Mouse (Mus musculus): ENCODE data around the gene Srek1ip1. TPM values are rescaled to one million over a fixed set of nuclear protein-coding genes. Genes with fewer than 3 reads are reported as not detected.

Srek1ip1 gene
- polyA plus RNA-seq, 1 experiment: 9.3 TPM

DNA sequence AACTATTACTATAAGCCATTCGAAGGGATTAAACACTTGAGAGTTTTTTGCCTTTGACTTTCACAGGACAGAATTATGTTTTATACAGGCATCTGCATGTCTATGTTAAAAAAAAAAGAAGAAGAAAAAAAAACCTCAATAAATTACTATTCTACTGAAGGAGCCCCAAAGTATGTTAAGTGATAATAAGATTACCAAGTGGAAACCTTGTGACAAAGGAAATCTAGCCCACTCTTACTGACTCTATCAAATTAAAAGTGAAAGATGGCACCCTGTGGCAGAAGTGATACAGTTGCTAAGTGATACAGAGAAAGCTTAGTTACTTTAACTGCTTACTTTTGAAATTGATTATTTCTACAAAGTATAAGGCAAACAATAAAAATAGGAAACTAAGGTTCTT is 29.6 kb downstream of the Srek1ip1 start:
- Histone ChIP-seq H3K4me1 (ENCODE audit: control insufficient read depth, insufficient read depth, low read length) (no peaks in the 10 kb centered on the region; the same call in 1 of the 2 replicates), H3K4me3 (replicated peaks; ENCODE audit: control insufficient read depth, low read depth, low read length) (no peak overlapping the region), H3K27ac (ENCODE audit: control insufficient read depth, insufficient read depth, low read depth, low read length, poor library complexity) (no peak overlapping the region)
- whole genome bisulfite sequencing: 84% methylated on average over 1 of the region's 1 CpGs
- TF ChIP-seq POLR2A (IDR thresholded peaks at IDR 0.05; ENCODE audit: borderline replicate concordance, control insufficient read depth, low read depth, low read length) (no peak), CTCF (IDR thresholded peaks at IDR 0.05; ENCODE audit: control insufficient read depth, insufficient read depth, low read length) (no peak)

DNA sequence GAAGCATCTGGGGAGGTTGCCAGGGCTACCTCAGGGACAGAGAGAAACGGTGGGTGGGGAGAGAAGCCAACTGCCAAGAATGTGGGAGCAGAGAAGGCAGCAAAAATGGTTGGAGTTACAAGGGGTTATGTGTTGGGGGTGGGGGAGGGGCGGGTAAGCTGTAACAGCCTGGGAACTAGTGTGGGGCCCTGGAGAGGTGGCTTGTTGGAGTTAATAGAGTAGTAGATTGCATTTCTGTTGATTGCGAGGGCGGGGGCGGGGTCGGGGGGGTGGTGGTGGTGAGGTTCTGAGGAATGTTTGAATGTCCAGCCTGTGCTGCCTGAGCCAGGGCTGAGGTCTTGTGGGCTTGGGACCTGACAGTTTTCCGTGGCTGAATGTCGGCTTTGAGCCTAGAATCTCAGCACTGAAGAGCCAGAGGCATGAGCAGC is 30.1 kb downstream of the Srek1ip1 start:
- WGBS: 75% methylated on average over 8 of the region's 8 CpGs
- Histone ChIP-seq H3K4me3 (replicated peaks; ENCODE audit: control insufficient read depth, low read depth, low read length) (no peak overlapping the region), H3K4me1 (ENCODE audit: control insufficient read depth, insufficient read depth, low read length) (no peaks in the 10 kb centered on the region; the same call in 1 of the 2 replicates), H3K27ac (ENCODE audit: control insufficient read depth, insufficient read depth, low read depth, low read length, poor library complexity) (no peak overlapping the region)
- no peak for TF ChIP-seq CTCF (IDR thresholded peaks at IDR 0.05; ENCODE audit: control insufficient read depth, insufficient read depth, low read length)
- no peak for TF ChIP-seq POLR2A (IDR thresholded peaks at IDR 0.05; ENCODE audit: borderline replicate concordance, control insufficient read depth, low read depth, low read length)

DNA sequence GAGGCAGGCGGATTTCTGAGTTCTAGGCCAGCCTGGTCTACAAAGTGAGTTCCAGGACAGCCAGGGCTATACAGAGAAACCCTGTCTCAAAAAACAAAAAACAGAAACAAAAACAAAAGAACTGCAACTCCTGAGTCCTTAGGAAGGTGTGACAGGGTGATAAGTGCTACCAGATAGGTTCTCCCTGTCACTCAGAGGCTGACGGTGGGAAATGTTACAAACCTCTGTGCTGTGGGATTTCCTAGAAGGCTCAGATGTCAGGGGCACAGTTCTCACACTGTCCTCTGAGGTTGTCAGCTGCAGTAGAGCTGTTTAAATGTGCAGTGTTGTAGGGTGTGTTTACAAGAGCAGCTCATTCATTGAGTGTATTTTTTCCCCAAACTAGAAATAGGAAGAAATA is 33.2 kb downstream of the Srek1ip1 start:
- TF ChIP-seq CTCF (IDR thresholded peaks at IDR 0.05; ENCODE audit: control insufficient read depth, insufficient read depth, low read length): no peak
- no peak for TF ChIP-seq POLR2A (IDR thresholded peaks at IDR 0.05; ENCODE audit: borderline replicate concordance, control insufficient read depth, low read depth, low read length)
- WGBS: 67% methylated on average over 2 of the region's 2 CpGs
- Histone ChIP-seq H3K4me1 (ENCODE audit: control insufficient read depth, insufficient read depth, low read length) (no peaks in the 10 kb centered on the region), H3K4me3 (replicated peaks; ENCODE audit: control insufficient read depth, low read depth, low read length) (no peak overlapping the region), H3K27ac (ENCODE audit: control insufficient read depth, insufficient read depth, low read depth, low read length, poor library complexity) (no peak overlapping the region)

DNA sequence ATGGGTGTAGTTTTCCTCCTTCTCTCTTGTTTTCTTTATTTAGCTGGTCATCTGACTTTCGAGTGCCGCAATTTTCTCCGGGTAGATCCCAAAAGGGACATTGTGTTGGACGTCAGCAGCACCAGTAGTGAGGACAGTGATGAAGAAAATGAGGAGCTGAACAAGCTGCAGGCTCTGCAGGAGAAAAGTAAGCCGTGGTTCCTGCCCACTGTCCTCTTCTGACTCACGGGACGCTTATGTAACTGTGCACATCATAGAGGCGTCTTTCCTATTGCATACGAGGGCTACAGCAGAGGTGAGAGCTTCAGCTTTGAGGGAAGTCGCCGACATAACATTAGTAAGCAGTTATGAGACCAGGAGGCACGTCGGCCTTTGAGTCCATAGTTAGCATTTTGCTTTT is 40.5 kb downstream of the Srek1ip1 start:
- TF ChIP-seq CTCF (IDR thresholded peaks at IDR 0.05; ENCODE audit: control insufficient read depth, insufficient read depth, low read length) (no peak), POLR2A (IDR thresholded peaks at IDR 0.05; ENCODE audit: borderline replicate concordance, control insufficient read depth, low read depth, low read length) (no peak)
- no peak overlapping the region for H3K4me3 ChIP-seq (replicated peaks; ENCODE audit: control insufficient read depth, low read depth, low read length)
- WGBS: 88% methylated on average over 13 of the region's 13 CpGs
- no peaks in the 10 kb centered on the region for H3K4me1 ChIP-seq (ENCODE audit: control insufficient read depth, insufficient read depth, low read length)
- no peak overlapping the region for H3K27ac ChIP-seq (ENCODE audit: control insufficient read depth, insufficient read depth, low read depth, low read length, poor library complexity)

DNA sequence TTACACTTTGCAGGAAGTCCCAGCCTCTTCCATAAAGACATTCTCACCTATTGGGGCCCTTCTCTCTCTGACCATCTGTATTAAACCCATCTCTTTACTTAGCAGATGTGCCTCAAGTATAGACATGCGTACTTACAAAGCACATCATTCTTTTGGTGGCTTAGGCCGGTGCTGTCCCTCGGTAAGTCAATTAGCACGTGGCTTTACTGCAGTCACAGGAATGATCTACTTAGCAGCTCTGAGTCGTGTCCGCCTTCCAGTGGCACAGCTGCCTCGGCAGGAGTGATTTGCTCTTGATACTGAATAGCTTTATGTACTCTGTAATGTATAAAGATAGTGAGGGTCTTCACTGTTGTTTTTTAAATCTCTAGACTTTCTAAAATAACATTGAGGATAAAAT is 45.3 kb downstream of the Srek1ip1 start:
- 86% methylated on average over 7 of the region's 7 CpGs for WGBS
- Histone ChIP-seq H3K27ac (ENCODE audit: control insufficient read depth, insufficient read depth, low read depth, low read length, poor library complexity) (no peak overlapping the region), H3K4me1 (ENCODE audit: control insufficient read depth, insufficient read depth, low read length) (no peaks in the 10 kb centered on the region), H3K4me3 (replicated peaks; ENCODE audit: control insufficient read depth, low read depth, low read length) (no peak overlapping the region)
- TF ChIP-seq CTCF (IDR thresholded peaks at IDR 0.05; ENCODE audit: control insufficient read depth, insufficient read depth, low read length): no peak
- TF ChIP-seq POLR2A (IDR thresholded peaks at IDR 0.05; ENCODE audit: borderline replicate concordance, control insufficient read depth, low read depth, low read length): no peak

DNA sequence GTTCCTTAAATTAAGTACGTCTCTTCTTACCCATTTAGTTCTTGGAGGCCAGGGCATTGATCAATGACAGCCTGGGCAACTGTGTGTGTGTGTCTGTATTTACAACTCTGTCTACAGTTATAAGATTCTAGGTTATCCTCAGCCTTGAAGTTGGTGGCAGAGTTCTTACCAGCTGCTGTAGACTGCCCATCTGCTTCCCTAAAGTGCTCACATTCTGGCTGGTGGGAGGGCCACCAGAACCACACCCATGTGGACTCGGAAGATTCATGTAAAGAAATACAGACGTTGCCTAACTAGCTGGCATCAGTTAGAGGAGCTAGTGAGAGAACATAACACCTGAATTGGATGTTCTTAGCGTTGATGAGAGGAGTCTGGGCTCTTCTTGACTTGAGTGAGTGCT is 49.7 kb downstream of the Srek1ip1 start:
- no peak overlapping the region for H3K27ac ChIP-seq (ENCODE audit: control insufficient read depth, insufficient read depth, low read depth, low read length, poor library complexity)
- no peak overlapping the region for H3K4me3 ChIP-seq (replicated peaks; ENCODE audit: control insufficient read depth, low read depth, low read length)
- no peaks in the 10 kb centered on the region for H3K4me1 ChIP-seq (ENCODE audit: control insufficient read depth, insufficient read depth, low read length)
- TF ChIP-seq POLR2A (IDR thresholded peaks at IDR 0.05; ENCODE audit: borderline replicate concordance, control insufficient read depth, low read depth, low read length): no peak
- TF ChIP-seq CTCF (IDR thresholded peaks at IDR 0.05; ENCODE audit: control insufficient read depth, insufficient read depth, low read length): no peak
- WGBS: 44% methylated on average over 4 of the region's 4 CpGs

DNA sequence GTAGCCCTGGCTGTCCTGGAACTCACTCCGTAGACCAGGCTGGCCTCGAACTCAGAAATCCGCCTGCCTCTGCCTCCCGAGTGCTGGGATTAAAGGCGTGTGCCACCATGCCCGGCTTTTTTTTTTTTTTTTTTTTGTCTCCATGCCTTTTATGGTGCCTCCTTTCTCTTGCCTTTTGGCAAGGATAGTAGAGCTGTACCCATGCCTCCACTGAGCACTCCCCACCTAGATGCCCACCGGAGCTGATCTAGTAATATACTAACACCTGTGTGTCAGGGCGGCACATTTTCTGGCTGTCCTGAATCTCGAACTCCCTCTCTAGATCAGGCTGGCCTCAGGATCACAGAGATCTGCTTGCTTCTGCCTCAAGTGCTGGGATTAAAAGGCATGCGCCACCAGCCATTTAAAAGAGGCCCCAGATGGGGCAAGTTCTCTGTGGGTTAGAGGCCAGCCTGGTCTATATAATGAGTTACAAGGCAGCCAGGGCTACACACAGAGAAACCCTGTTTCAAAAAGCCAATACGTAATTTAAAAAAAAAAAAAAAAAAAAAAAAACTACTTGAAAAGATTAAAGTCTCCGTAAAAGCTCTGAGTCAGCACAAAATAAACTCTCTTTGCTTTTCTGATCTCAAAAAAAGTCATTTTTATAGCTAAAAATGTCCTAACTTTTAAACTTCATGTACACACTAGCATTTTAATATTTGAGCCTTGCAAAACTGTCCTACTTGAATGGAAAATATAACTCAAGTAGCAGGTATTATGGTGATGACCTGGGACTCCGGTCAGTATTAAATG is 51.2 kb downstream of the Srek1ip1 start:
- H3K27ac ChIP-seq (ENCODE audit: control insufficient read depth, insufficient read depth, low read depth, low read length, poor library complexity): no peak overlapping the region
- no peaks in the 10 kb centered on the region for H3K4me1 ChIP-seq (ENCODE audit: control insufficient read depth, insufficient read depth, low read length)
- TF ChIP-seq POLR2A (IDR thresholded peaks at IDR 0.05; ENCODE audit: borderline replicate concordance, control insufficient read depth, low read depth, low read length) (no peak), CTCF (IDR thresholded peaks at IDR 0.05; ENCODE audit: control insufficient read depth, insufficient read depth, low read length) (no peak)
- WGBS: 83% methylated on average over 13 of the region's 13 CpGs
- H3K4me3 ChIP-seq (replicated peaks; ENCODE audit: control insufficient read depth, low read depth, low read length): no peak overlapping the region

DNA sequence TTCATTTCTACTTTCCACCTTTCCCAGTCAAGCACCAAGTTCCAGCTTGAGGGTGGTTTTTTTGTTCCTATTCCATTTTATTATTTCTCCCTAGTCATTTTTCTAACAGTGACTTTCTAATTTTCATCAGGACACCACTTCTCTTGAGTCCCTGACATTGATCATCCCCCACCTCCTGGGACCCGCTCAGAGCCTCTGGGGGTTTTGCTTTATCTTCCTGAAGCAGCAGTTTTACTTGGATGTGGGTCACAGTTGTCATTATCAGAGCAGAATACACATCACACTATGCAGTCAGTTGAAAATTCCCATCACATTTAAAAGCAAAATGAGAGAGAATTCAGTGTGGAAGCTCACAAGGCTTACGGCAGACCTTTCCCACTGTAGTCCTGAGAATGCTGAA is 61.4 kb downstream of the Srek1ip1 start:
- Histone ChIP-seq H3K27ac (ENCODE audit: control insufficient read depth, insufficient read depth, low read depth, low read length, poor library complexity) (no peak overlapping the region), H3K4me1 (ENCODE audit: control insufficient read depth, insufficient read depth, low read length) (no peaks in the 10 kb centered on the region), H3K4me3 (replicated peaks; ENCODE audit: control insufficient read depth, low read depth, low read length) (no peak overlapping the region)
- WGBS: 75% methylated on average over 2 of the region's 2 CpGs
- TF ChIP-seq POLR2A (IDR thresholded peaks at IDR 0.05; ENCODE audit: borderline replicate concordance, control insufficient read depth, low read depth, low read length): no peak
- TF ChIP-seq CTCF (IDR thresholded peaks at IDR 0.05; ENCODE audit: control insufficient read depth, insufficient read depth, low read length): no peak

Data from bone marrow, adult 2 months (tissue).